In genomic region chr1:105780079-105780456, GRCm38 (mm10) we compare ENCODE assay signal across 8 mouse cellular contexts. TPM values are rescaled to one million over a fixed set of nuclear protein-coding genes. Genes with fewer than 3 reads are reported as not detected.
DNase-seq lines count a peak whose midpoint lies in the region; ATAC-seq lines count a peak whose summit lies in the region.

No protein-coding gene starts in this region.

- H3K27me3 ChIP-seq in kidney, embryonic 16.5 days (ENCODE audit: insufficient read depth, low read length), result peaks cover 26% of the 10 kb centered on the region
- peaks cover 47% of the 10 kb centered on the region for H3K27me3 ChIP-seq in embryonic facial prominence, embryonic 12.5 days
- peaks cover 10% of the 10 kb centered on the region for H3K27me3 ChIP-seq in intestine, embryonic 14.5 days (replicated peaks; ENCODE audit: control insufficient read depth, insufficient read depth, low read length)

- H3K4me2 ChIP-seq in kidney, embryonic 16.5 days (replicated peaks; ENCODE audit: low read depth, low read length), result peak overlapping the region; percentile 99
- H3K4me2 ChIP-seq in embryonic facial prominence, embryonic 12.5 days (replicated peaks), result peak overlapping the region; percentile 93
- peak overlapping the region; percentile 90 for H3K4me2 ChIP-seq in intestine, embryonic 14.5 days (ENCODE audit: low read length)

- peaks cover 14% of the 10 kb centered on the region for H3K4me1 ChIP-seq in kidney, embryonic 16.5 days (ENCODE audit: insufficient read depth, low read length)
- peaks cover 4% of the 10 kb centered on the region; the same call in 1 of the 2 replicates for H3K4me1 ChIP-seq in embryonic facial prominence, embryonic 12.5 days
- H3K4me1 ChIP-seq in intestine, embryonic 14.5 days (replicated peaks; ENCODE audit: control insufficient read depth, insufficient read depth, low read length), result 0 out of 2 replicates have a peak, but pooled peaks cover 4% of the 10 kb centered on the region

- H3K9me3 ChIP-seq in kidney, embryonic 16.5 days (ENCODE audit: low read length), result no peaks in the 10 kb centered on the region
- no peaks in the 10 kb centered on the region for H3K9me3 ChIP-seq in embryonic facial prominence, embryonic 12.5 days
- no peaks in the 10 kb centered on the region for H3K9me3 ChIP-seq in intestine, embryonic 14.5 days (ENCODE audit: control insufficient read depth, low read length)

- WGBS in kidney, embryonic 16.5 days, result 29% methylated on average over 12 of the region's 12 CpGs
- WGBS in embryonic facial prominence, embryonic 12.5 days, result 32% methylated on average over 12 of the region's 12 CpGs
- 39% methylated on average over 12 of the region's 12 CpGs for WGBS in intestine, embryonic 14.5 days

- peak overlapping the region; percentile 77 for H3K4me3 ChIP-seq in kidney, embryonic 16.5 days (ENCODE audit: low read length)
- peak overlapping the region; percentile 51 for H3K4me3 ChIP-seq in embryonic facial prominence, embryonic 12.5 days
- peak overlapping the region; percentile 70 for H3K4me3 ChIP-seq in intestine, embryonic 14.5 days (ENCODE audit: low read depth, low read length)

- no peak for DNase-seq in kidney, adult 18-20 months
- no peak for DNase-seq in intestine, embryonic 14.5 days (ENCODE audit: low spot score)
- no peak for DNase-seq in Muller cell, postnatal 12 days (ENCODE audit: inconsistent ontology term)
- DNase-seq in gastrocnemius, adult 8-10 months (ENCODE audit: low spot score in 2 of 2), result no peak
- DNase-seq in spleen, adult 18-20 months, result no peak

- ATAC-seq in kidney, embryonic 16.5 days (ENCODE audit: low FRiP score, low TSS enrichment), result peak; percentile 28; the same call in 1 of the 2 replicates
- no peak for ATAC-seq in embryonic facial prominence, embryonic 12.5 days (ENCODE audit: insufficient number of reproducible peaks, insufficient read depth, low FRiP score, low TSS enrichment)
- ATAC-seq in intestine, embryonic 14.5 days (replicated peaks; ENCODE audit: low FRiP score, low TSS enrichment, low read depth), result peak; percentile 4; the same call in 1 of the 2 replicates
- ATAC-seq in monocyte, adult 5-6 weeks (replicated peaks; ENCODE audit: insufficient number of reproducible peaks, low FRiP score, low TSS enrichment, poor library complexity, severe bottlenecking), result 0 out of 2 replicates have a peak, but pooled peaks have one; percentile 29

- H3K9ac ChIP-seq in kidney, embryonic 16.5 days (replicated peaks; ENCODE audit: low read length), result peak overlapping the region; percentile 80
- no peak overlapping the region for H3K9ac ChIP-seq in embryonic facial prominence, embryonic 12.5 days
- no peak overlapping the region; the same call in 1 of the 2 replicates for H3K9ac ChIP-seq in intestine, embryonic 14.5 days (ENCODE audit: low read length)

- no peaks in the 10 kb centered on the region for H3K36me3 ChIP-seq in kidney, embryonic 16.5 days (ENCODE audit: insufficient read depth, low read length)
- no peaks in the 10 kb centered on the region for H3K36me3 ChIP-seq in embryonic facial prominence, embryonic 12.5 days
- H3K36me3 ChIP-seq in intestine, embryonic 14.5 days (ENCODE audit: control insufficient read depth, insufficient read depth, low read length), result no peaks in the 10 kb centered on the region

- no peak overlapping the region for H3K27ac ChIP-seq in kidney, embryonic 16.5 days (ENCODE audit: low read length)
- H3K27ac ChIP-seq in embryonic facial prominence, embryonic 12.5 days, result no peak overlapping the region
- H3K27ac ChIP-seq in intestine, embryonic 14.5 days (ENCODE audit: low read depth), result no peak overlapping the region

RNA-seq across cellular contexts. Expression of gene Tnfrsf11a, which starts 0.5 kb away (rescaled TPM):
- 1.3 and 1.4 TPM in 2 replicates for polyA plus RNA-seq in kidney, embryonic 16.5 days (2015; fragmentation: Nextera tagmentation; extraction: Ambion mirVana)
- 0.84 and 0.90 TPM in 2 replicates for polyA plus RNA-seq in embryonic facial prominence, embryonic 12.5 days (2016; fragmentation: Nextera tagmentation; extraction: Ambion mirVana)
- polyA plus RNA-seq in intestine, embryonic 14.5 days (2014; fragmentation: Nextera tagmentation; extraction: Ambion mirVana), result 6.3 and 7.2 TPM in 2 replicates
- 3.9 to 7.4 TPM (median 6.6 TPM) in 3 replicates for total RNA-seq in monocyte, adult 5-6 weeks (2017)
- under 1 TPM; 0.44 to 0.65 (median 0.49) TPM for total RNA-seq in gastrocnemius, adult 8-10 months (2022)
